Mouse (Mus musculus) limb, embryonic 11.5 days (tissue): ENCODE measurements at regions not wholly inside any gene's neighbourhood (a gene's known extent, or its start where the extent isn't known, plus 50 kb on each side); places are given as distances from the start of the nearest gene placed in this dataset.

Experiments
- ATAC-seq: fragments of 200-750 bp; cut with Nextera tagmentation; 2 replicates; pipeline ENCODE4 v1.8.0; 2017; ENCODE audit warnings: low read depth; ENCODE audit not compliant: insufficient number of reproducible peaks, low FRiP score, low TSS enrichment
- DNase-seq: peaks from one replicate; pipeline ENCODE4 v3.0.0-alpha.2; 2015; ENCODE audit warnings: low spot score
- H3K27ac ChIP-seq: fragments of 300-500 bp; sonication (generic); replicated peaks from 2 replicates; pipeline ENCODE4 v1.5.1; 2014; ENCODE audit warnings: low read depth, mild to moderate bottlenecking, low read length
- H3K27me3 ChIP-seq: fragments of 300-500 bp; sonication (generic); 2 replicates; pipeline ENCODE4 v1.6.1; 2014; ENCODE audit warnings: mild to moderate bottlenecking, low read length, mixed read lengths; ENCODE audit not compliant: control insufficient read depth, insufficient read depth
- H3K36me3 ChIP-seq: fragments of 300-500 bp; sonication (generic); 2 replicates; pipeline ENCODE4 v1.6.1; 2014; ENCODE audit warnings: mild to moderate bottlenecking, low read length, moderate library complexity, mixed read lengths; ENCODE audit not compliant: control insufficient read depth, insufficient read depth
- H3K4me1 ChIP-seq: fragments of 300-500 bp; sonication (generic); 2 replicates; pipeline ENCODE4 v1.6.1; 2014; ENCODE audit warnings: low read length, mixed read lengths; ENCODE audit not compliant: control insufficient read depth, insufficient read depth
- H3K4me2 ChIP-seq: fragments of 300-500 bp; sonication (generic); 2 replicates; pipeline ENCODE4 v1.6.1; 2014; ENCODE audit warnings: low read depth, mild to moderate bottlenecking, moderate library complexity; ENCODE audit not compliant: severe bottlenecking
- H3K4me3 ChIP-seq: fragments of 300-500 bp; sonication (generic); 2 replicates; pipeline ENCODE4 v1.5.1; 2014; ENCODE audit warnings: low read depth, low read length
- H3K9ac ChIP-seq: fragments of 300-500 bp; sonication (generic); 2 replicates; pipeline ENCODE4 v1.6.1; 2014; ENCODE audit warnings: mild to moderate bottlenecking, low read length
- H3K9me3 ChIP-seq: fragments of 300-500 bp; sonication (generic); 2 replicates; pipeline ENCODE4 v1.6.1; 2016; ENCODE audit warnings: low read length; ENCODE audit not compliant: control insufficient read depth
- WGBS: fragments of 180-500 bp; shearing (Covaris S2); extraction: QIAGEN DNeasy Blood & Tissue Kit; methylation state at CpG from one replicate; pipeline ENCODE4 v1.1.7; 2014; 5-methylcytosine and 5-hydroxymethylcytosine counted together

DNA sequence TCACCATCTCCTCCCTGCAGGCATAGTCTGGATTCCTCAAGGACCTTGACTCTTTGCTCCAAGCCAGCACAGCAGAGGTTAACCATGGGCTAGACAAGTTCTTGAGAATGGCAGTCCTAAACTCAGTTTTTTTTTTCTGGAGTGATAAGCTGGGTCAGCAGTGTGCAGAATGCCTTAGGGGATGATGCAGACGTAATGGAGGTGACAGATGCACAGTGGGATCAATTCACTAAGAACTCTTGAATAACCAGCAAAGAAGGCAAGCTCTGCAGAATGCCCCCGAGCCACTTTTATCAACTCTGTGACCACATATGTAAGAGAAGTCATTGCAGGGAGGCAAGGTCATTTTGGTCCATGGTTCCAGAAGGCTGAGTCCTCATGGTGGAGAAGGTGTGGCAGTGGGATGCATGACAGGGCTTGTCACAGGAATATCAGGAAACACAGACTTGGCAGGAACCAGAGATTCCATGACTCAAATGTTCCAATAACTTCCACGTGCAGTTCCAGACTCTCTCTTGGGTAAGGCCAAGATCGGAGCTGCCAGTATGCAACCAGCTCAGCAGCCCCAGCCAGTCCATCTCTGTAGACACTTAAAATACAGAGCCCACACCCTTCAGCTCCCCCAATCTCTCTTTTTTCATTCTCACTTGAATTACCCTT, 494.3 kb downstream of the Cdh26 start:
- Histone ChIP-seq H3K4me2 (no peak overlapping the region), H3K9ac (no peak overlapping the region), H3K4me1 (no peaks in the 10 kb centered on the region), H3K27me3 (no peaks in the 10 kb centered on the region), H3K27ac (no peak overlapping the region), H3K9me3 (no peaks in the 10 kb centered on the region), H3K36me3 (no peaks in the 10 kb centered on the region), H3K4me3 (no peak overlapping the region)
- ATAC-seq, result no peak
- WGBS, result 79% methylated on average over 4 of the region's 4 CpGs
- DNase-seq, result no peak

- H3K27ac ChIP-seq, result no peak overlapping the region
- ATAC-seq (no peak), DNase-seq (no peak)
- no peaks in the 10 kb centered on the region for H3K27me3 ChIP-seq
- no peaks in the 10 kb centered on the region for H3K9me3 ChIP-seq
- no peak overlapping the region for H3K4me3 ChIP-seq
- 87% methylated on average over 13 of the region's 13 CpGs for WGBS
- no peak overlapping the region for H3K9ac ChIP-seq
- H3K4me2 ChIP-seq, result no peak overlapping the region
- H3K4me1 ChIP-seq, result no peaks in the 10 kb centered on the region
- no peaks in the 10 kb centered on the region for H3K36me3 ChIP-seq
Measured at GRCm38 (mm10) chr2:178927038-178927660, 496.8 kb downstream of the Cdh26 start.

DNA sequence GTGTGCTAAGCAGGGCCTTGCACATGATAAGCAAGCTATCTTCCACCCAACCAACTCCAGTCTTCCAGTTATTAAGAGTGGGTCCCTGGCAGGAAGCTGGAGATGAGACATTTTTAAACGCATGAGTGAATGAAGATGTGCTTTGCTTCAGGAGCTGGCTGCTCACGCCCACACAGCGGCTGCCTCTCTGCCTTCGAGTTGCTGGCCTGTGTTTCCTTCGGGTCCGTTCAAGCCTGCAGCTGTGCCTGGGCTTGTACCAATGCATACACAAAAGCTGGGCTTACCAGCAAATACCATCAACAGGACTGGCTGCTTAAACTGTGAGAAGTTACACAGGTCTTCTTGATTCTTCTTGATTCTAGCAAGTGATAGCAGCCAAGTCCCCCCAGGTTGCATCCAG, 498.7 kb downstream of the Cdh26 start:
- no peak overlapping the region for H3K27ac ChIP-seq
- no peak overlapping the region for H3K4me3 ChIP-seq
- H3K36me3 ChIP-seq, result no peaks in the 10 kb centered on the region
- H3K9ac ChIP-seq, result no peak overlapping the region
- H3K4me2 ChIP-seq, result no peak overlapping the region
- ATAC-seq, result no peak
- no peaks in the 10 kb centered on the region for H3K9me3 ChIP-seq
- no peak for DNase-seq
- no peaks in the 10 kb centered on the region for H3K27me3 ChIP-seq
- 88% methylated on average over 6 of the region's 6 CpGs for WGBS
- no peaks in the 10 kb centered on the region for H3K4me1 ChIP-seq

- no peaks in the 10 kb centered on the region for H3K27me3 ChIP-seq
- H3K9ac ChIP-seq, result no peak overlapping the region
- no peaks in the 10 kb centered on the region for H3K4me1 ChIP-seq
- H3K9me3 ChIP-seq, result no peaks in the 10 kb centered on the region
- H3K36me3 ChIP-seq, result no peaks in the 10 kb centered on the region
- no peak overlapping the region for H3K4me3 ChIP-seq
- DNase-seq, result no peak
- H3K27ac ChIP-seq, result no peak overlapping the region
- no peak for ATAC-seq
- 69% methylated on average over 2 of the region's 2 CpGs for WGBS
- H3K4me2 ChIP-seq, result no peak overlapping the region
Measured at GRCm38 (mm10) chr2:178930125-178930524, 499.8 kb downstream of the Cdh26 start.

DNA sequence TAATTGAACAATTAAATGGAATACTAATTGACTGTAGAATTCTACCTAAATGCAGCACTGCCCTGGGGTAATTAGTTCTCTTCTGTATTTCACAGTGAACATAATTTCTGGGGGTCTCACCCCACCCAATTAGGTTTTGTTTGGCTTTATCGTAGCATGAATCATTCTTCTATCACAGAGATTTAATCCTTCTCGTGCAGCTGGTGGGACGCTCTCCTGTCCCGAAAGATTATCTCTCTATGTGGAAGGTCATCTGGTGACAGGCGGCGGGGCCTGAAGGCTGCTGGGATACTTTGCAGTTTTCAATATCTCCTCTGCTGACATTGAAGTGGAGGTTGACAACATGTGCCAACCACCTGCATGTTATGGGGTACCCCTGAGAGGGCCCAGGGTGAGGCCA, 493.8 kb upstream of the Cdh4 start:
- H3K4me3 ChIP-seq, result no peak overlapping the region
- H3K36me3 ChIP-seq, result no peaks in the 10 kb centered on the region
- DNase-seq (no peak), ATAC-seq (no peak)
- 0 out of 2 replicates have a peak, but pooled peaks cover 5% of the 10 kb centered on the region for H3K4me1 ChIP-seq
- no peak overlapping the region; the same call in 1 of the 2 replicates for H3K27ac ChIP-seq
- no peaks in the 10 kb centered on the region for H3K27me3 ChIP-seq
- H3K9me3 ChIP-seq, result no peaks in the 10 kb centered on the region
- no peak overlapping the region for H3K9ac ChIP-seq
- 89% methylated on average over 6 of the region's 6 CpGs for WGBS
- no peak overlapping the region for H3K4me2 ChIP-seq

GRCm38 (mm10) chr2:178949103-178949502, 493.1 kb upstream of the Cdh4 start:
- Histone ChIP-seq H3K27ac (no peak overlapping the region), H3K9ac (no peak overlapping the region), H3K4me3 (no peak overlapping the region), H3K4me1 (0 out of 2 replicates have a peak, but pooled peaks cover 5% of the 10 kb centered on the region), H3K9me3 (no peaks in the 10 kb centered on the region), H3K27me3 (no peaks in the 10 kb centered on the region), H3K36me3 (no peaks in the 10 kb centered on the region), H3K4me2 (no peak overlapping the region)
- ATAC-seq (no peak), DNase-seq (no peak)
- WGBS, result 34% methylated on average over 4 of the region's 4 CpGs

DNA sequence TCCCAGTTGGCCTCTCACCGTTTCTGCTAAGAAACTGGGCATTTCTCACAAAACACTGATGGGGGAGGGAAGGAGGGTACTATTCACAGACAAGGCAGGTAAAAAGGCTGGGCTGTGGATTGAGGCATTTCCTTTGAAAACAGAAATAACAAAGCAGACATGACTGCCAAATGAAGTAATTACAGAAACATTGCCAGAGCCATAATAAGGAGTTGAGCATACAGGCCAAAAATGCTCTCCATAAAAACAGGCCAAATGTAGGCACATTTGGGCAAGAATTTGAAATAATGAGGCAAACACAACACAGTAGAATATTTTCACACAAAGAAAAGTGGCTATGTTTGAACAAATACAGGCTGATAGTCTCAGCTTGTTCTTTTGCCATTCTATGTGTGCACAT, 491.9 kb upstream of the Cdh4 start:
- DNase-seq, result no peak
- Histone ChIP-seq H3K4me2 (no peak overlapping the region), H3K9ac (no peak overlapping the region), H3K27me3 (no peaks in the 10 kb centered on the region), H3K4me3 (no peak overlapping the region), H3K9me3 (no peaks in the 10 kb centered on the region), H3K27ac (no peak overlapping the region), H3K36me3 (no peaks in the 10 kb centered on the region), H3K4me1 (0 out of 2 replicates have a peak, but pooled peaks cover 5% of the 10 kb centered on the region)
- ATAC-seq, result no peak
- 43% methylated on average over 1 of the region's 1 CpGs for WGBS

DNA sequence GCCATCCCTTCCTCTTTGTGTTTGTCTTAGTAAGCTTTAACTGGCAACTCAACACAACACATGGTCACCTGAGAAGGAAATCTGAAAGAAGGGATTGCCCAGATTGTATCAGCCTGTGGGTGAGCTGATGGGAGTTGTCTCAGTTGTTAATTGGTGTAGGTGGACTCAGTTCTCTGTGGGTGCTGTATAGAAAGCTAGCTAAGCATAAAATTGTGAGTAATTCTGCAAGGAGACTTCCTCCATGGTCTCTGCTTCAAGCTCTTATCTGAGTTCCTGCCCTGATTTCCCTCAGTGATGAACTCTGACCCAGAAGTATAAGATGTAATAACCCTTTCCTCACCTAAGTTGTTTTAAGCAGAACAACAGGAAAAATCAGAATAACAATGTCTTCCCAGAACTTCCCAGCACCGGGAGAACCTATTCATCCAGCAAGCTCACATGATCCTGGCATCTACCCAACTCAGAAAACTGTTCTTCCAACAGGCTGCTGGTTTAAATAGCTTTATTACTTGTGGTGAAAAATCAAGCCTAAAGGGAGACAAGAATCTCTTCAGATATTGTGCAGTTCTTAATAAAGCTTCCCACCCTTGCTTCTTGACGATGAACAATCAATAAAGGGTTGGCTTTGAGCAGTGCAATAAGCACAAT, 487.7 kb upstream of the Cdh4 start:
- Histone ChIP-seq H3K4me3 (no peak overlapping the region), H3K4me2 (no peak overlapping the region), H3K9ac (no peak overlapping the region), H3K9me3 (no peaks in the 10 kb centered on the region), H3K27me3 (no peaks in the 10 kb centered on the region), H3K4me1 (peaks cover 4% of the 10 kb centered on the region), H3K36me3 (no peaks in the 10 kb centered on the region), H3K27ac (no peak overlapping the region)
- DNase-seq (no peak), ATAC-seq (no peak)
- WGBS, result 88% methylated on average over 2 of the region's 2 CpGs
